Mouse (Mus musculus): ENCODE measurements around the gene Cd36. TPM values are rescaled to one million over a fixed set of nuclear protein-coding genes. Genes with fewer than 3 reads are reported as not detected.

Gene Cd36
- polyA plus RNA-seq, 1 experiment from 2014 or later: 0.87 TPM

GRCm38 (mm10) chr5:17854127-17854923, 34.3 kb downstream of the Cd36 start:
- ATAC-seq (ENCODE audit: low FRiP score): no peak
- H3K4me3 ChIP-seq (replicated peaks): no peak overlapping the region
- no peaks in the 10 kb centered on the region for H3K36me3 ChIP-seq (replicated peaks)
- no peak overlapping the region for H3K27ac ChIP-seq
- no peaks in the 10 kb centered on the region for H3K4me1 ChIP-seq
- no peaks in the 10 kb centered on the region for H3K27me3 ChIP-seq
- H3K9me3 ChIP-seq: no peaks in the 10 kb centered on the region
- 85% methylated on average over 3 of the region's 3 CpGs for WGBS
- H3K4me2 ChIP-seq: no peak overlapping the region
- no peak overlapping the region for H3K9ac ChIP-seq

GRCm38 (mm10) chr5:17850582-17850981, 38.0 kb downstream of the Cd36 start:
- no peaks in the 10 kb centered on the region for H3K36me3 ChIP-seq (replicated peaks)
- no peak overlapping the region for H3K9ac ChIP-seq
- no peaks in the 10 kb centered on the region for H3K27me3 ChIP-seq
- ATAC-seq (ENCODE audit: low FRiP score): no peak
- no peak overlapping the region for H3K27ac ChIP-seq
- no peaks in the 10 kb centered on the region for H3K9me3 ChIP-seq
- no peak overlapping the region for H3K4me2 ChIP-seq
- no peaks in the 10 kb centered on the region for H3K4me1 ChIP-seq
- no peak overlapping the region for H3K4me3 ChIP-seq (replicated peaks)
- WGBS: 76% methylated on average over 2 of the region's 2 CpGs

GRCm38 (mm10) chr5:17849582-17849981, 39.0 kb downstream of the Cd36 start:
- 85% methylated on average over 1 of the region's 1 CpGs for WGBS
- H3K4me2 ChIP-seq: no peak overlapping the region

GRCm38 (mm10) chr5:17848733-17849132, 39.9 kb downstream of the Cd36 start:
- Histone ChIP-seq H3K36me3 (replicated peaks) (no peaks in the 10 kb centered on the region), H3K4me2 (no peak overlapping the region), H3K27me3 (no peaks in the 10 kb centered on the region), H3K9me3 (no peaks in the 10 kb centered on the region), H3K4me3 (replicated peaks) (no peak overlapping the region), H3K4me1 (no peaks in the 10 kb centered on the region), H3K27ac (no peak overlapping the region), H3K9ac (no peak overlapping the region)
- WGBS: 90% methylated on average over 2 of the region's 2 CpGs
- no peak for ATAC-seq (ENCODE audit: low FRiP score)

More at GRCm38 (mm10) chr5:17849582-17849981, 39.0 kb downstream of the Cd36 start:
- no peak for ATAC-seq (ENCODE audit: low FRiP score)
- H3K27me3 ChIP-seq: no peaks in the 10 kb centered on the region
- H3K36me3 ChIP-seq (replicated peaks): no peaks in the 10 kb centered on the region
- H3K27ac ChIP-seq: no peak overlapping the region
- no peak overlapping the region for H3K9ac ChIP-seq
- H3K9me3 ChIP-seq: no peaks in the 10 kb centered on the region
- H3K4me3 ChIP-seq (replicated peaks): no peak overlapping the region
- no peaks in the 10 kb centered on the region for H3K4me1 ChIP-seq

GRCm38 (mm10) chr5:17848267-17848666, 40.3 kb downstream of the Cd36 start:
- Histone ChIP-seq H3K9me3 (no peaks in the 10 kb centered on the region), H3K4me2 (no peak overlapping the region), H3K4me3 (replicated peaks) (no peak overlapping the region), H3K36me3 (replicated peaks) (no peaks in the 10 kb centered on the region), H3K27ac (no peak overlapping the region), H3K9ac (no peak overlapping the region), H3K4me1 (no peaks in the 10 kb centered on the region), H3K27me3 (no peaks in the 10 kb centered on the region)
- whole genome bisulfite sequencing: 88% methylated on average over 1 of the region's 1 CpGs
- no peak for ATAC-seq (ENCODE audit: low FRiP score)

GRCm38 (mm10) chr5:17843921-17844320, 44.7 kb downstream of the Cd36 start:
- WGBS: 90% methylated on average over 3 of the region's 3 CpGs
- Histone ChIP-seq H3K4me3 (replicated peaks) (no peak overlapping the region), H3K27me3 (no peaks in the 10 kb centered on the region), H3K9ac (no peak overlapping the region), H3K27ac (no peak overlapping the region), H3K4me1 (no peaks in the 10 kb centered on the region), H3K4me2 (no peak overlapping the region), H3K9me3 (no peaks in the 10 kb centered on the region), H3K36me3 (replicated peaks) (no peaks in the 10 kb centered on the region)
- ATAC-seq (ENCODE audit: low FRiP score): no peak

GRCm38 (mm10) chr5:17843316-17843715, 45.3 kb downstream of the Cd36 start:
- H3K4me1 ChIP-seq: no peaks in the 10 kb centered on the region
- no peak overlapping the region for H3K4me2 ChIP-seq
- H3K27ac ChIP-seq: no peak overlapping the region
- no peak for ATAC-seq (ENCODE audit: low FRiP score)
- no peaks in the 10 kb centered on the region for H3K36me3 ChIP-seq (replicated peaks)
- H3K9ac ChIP-seq: no peak overlapping the region
- WGBS: 79% methylated on average over 5 of the region's 5 CpGs
- H3K27me3 ChIP-seq: no peaks in the 10 kb centered on the region
- no peaks in the 10 kb centered on the region for H3K9me3 ChIP-seq
- no peak overlapping the region for H3K4me3 ChIP-seq (replicated peaks)

- Histone ChIP-seq H3K9me3 (no peaks in the 10 kb centered on the region), H3K27me3 (no peaks in the 10 kb centered on the region), H3K4me3 (replicated peaks) (no peak overlapping the region), H3K36me3 (replicated peaks) (no peaks in the 10 kb centered on the region), H3K9ac (no peak overlapping the region), H3K4me1 (no peaks in the 10 kb centered on the region), H3K4me2 (no peak overlapping the region), H3K27ac (no peak overlapping the region)
- WGBS: 78% methylated on average over 7 of the region's 7 CpGs
- ATAC-seq (ENCODE audit: low FRiP score): no peak
Observed at GRCm38 (mm10) chr5:17842111-17842729, 46.4 kb downstream of the Cd36 start.

- whole genome bisulfite sequencing: 89% methylated on average over 2 of the region's 2 CpGs
- Histone ChIP-seq H3K36me3 (replicated peaks) (no peaks in the 10 kb centered on the region), H3K9me3 (no peaks in the 10 kb centered on the region), H3K9ac (no peak overlapping the region), H3K4me1 (no peaks in the 10 kb centered on the region), H3K4me2 (no peak overlapping the region), H3K27me3 (no peaks in the 10 kb centered on the region), H3K27ac (no peak overlapping the region), H3K4me3 (replicated peaks) (no peak overlapping the region)
- ATAC-seq (ENCODE audit: low FRiP score): no peak
Observed at GRCm38 (mm10) chr5:17839549-17839948, 49.1 kb downstream of the Cd36 start.

- H3K36me3 ChIP-seq (replicated peaks): no peaks in the 10 kb centered on the region
- ATAC-seq (ENCODE audit: low FRiP score): no peak
- 98% methylated on average over 4 of the region's 4 CpGs for WGBS
Observed at GRCm38 (mm10) chr5:17836408-17836807, 52.2 kb downstream of the Cd36 start.

GRCm38 (mm10) chr5:17835302-17836097, 53.1 kb downstream of the Cd36 start:
- 21% methylated on average over 4 of the region's 4 CpGs for WGBS
- no peak for ATAC-seq (ENCODE audit: low FRiP score)
- Histone ChIP-seq H3K4me2 (no peak overlapping the region), H3K4me1 (no peaks in the 10 kb centered on the region), H3K27me3 (no peaks in the 10 kb centered on the region), H3K9ac (no peak overlapping the region), H3K4me3 (replicated peaks) (no peak overlapping the region), H3K36me3 (replicated peaks) (no peaks in the 10 kb centered on the region), H3K27ac (no peak overlapping the region), H3K9me3 (no peaks in the 10 kb centered on the region)

More at GRCm38 (mm10) chr5:17836408-17836807, 52.2 kb downstream of the Cd36 start:
- Histone ChIP-seq H3K4me2 (no peak overlapping the region), H3K9me3 (no peaks in the 10 kb centered on the region), H3K4me3 (replicated peaks) (no peak overlapping the region), H3K9ac (no peak overlapping the region), H3K27ac (no peak overlapping the region), H3K4me1 (no peaks in the 10 kb centered on the region), H3K27me3 (no peaks in the 10 kb centered on the region)

GRCm38 (mm10) chr5:17833797-17834196, 54.8 kb downstream of the Cd36 start:
- Histone ChIP-seq H3K27me3 (no peaks in the 10 kb centered on the region), H3K27ac (no peak overlapping the region), H3K4me2 (no peak overlapping the region), H3K9ac (no peak overlapping the region), H3K4me1 (no peaks in the 10 kb centered on the region), H3K36me3 (replicated peaks) (no peaks in the 10 kb centered on the region), H3K9me3 (no peaks in the 10 kb centered on the region), H3K4me3 (replicated peaks) (no peak overlapping the region)
- WGBS: 96% methylated on average over 1 of the region's 1 CpGs
- ATAC-seq (ENCODE audit: low FRiP score): no peak
